Mouse (Mus musculus) lung, embryonic 14.5 days (tissue): ENCODE measurements around the gene Dock9. TPM values are rescaled to one million over a fixed set of nuclear protein-coding genes. Genes with fewer than 3 reads are reported as not detected.

Experiments
- ATAC-seq: fragments of 200-750 bp; cut with Nextera tagmentation; 2 replicates; pipeline ENCODE4 v1.8.0; 2017; ENCODE audit warnings: mild to moderate bottlenecking, moderate TSS enrichment, moderate library complexity; ENCODE audit not compliant: insufficient read depth
- DNase-seq: peaks from one replicate; pipeline ENCODE4 v3.0.0-alpha.2; 2015
- H3K27ac ChIP-seq: fragments of 300-500 bp; sonication (generic); 2 replicates; pipeline ENCODE4 v1.5.1; 2014; ENCODE audit warnings: low read depth, mild to moderate bottlenecking, moderate library complexity
- H3K27me3 ChIP-seq: fragments of 300-500 bp; sonication (generic); 2 replicates; pipeline ENCODE4 v1.6.1; 2014; ENCODE audit warnings: low read length, control low read depth; ENCODE audit not compliant: insufficient read depth
- H3K36me3 ChIP-seq: fragments of 300-500 bp; sonication (generic); 2 replicates; pipeline ENCODE4 v1.6.1; 2014; ENCODE audit warnings: control low read depth; ENCODE audit not compliant: insufficient read depth
- H3K4me1 ChIP-seq: fragments of 300-500 bp; sonication (generic); 2 replicates; pipeline ENCODE4 v1.6.1; 2014; ENCODE audit warnings: antibody characterized with exemption, control low read depth; ENCODE audit not compliant: insufficient read depth
- H3K4me2 ChIP-seq: fragments of 300-500 bp; sonication (generic); 2 replicates; pipeline ENCODE4 v1.6.1; 2014; ENCODE audit warnings: mild to moderate bottlenecking
- H3K4me3 ChIP-seq: fragments of 300-500 bp; sonication (generic); 2 replicates; pipeline ENCODE4 v1.5.1; 2014; ENCODE audit warnings: low read depth, low read length
- H3K9ac ChIP-seq: fragments of 300-500 bp; sonication (generic); 2 replicates; pipeline ENCODE4 v1.6.1; 2014
- H3K9me3 ChIP-seq: fragments of 300-500 bp; sonication (generic); 2 replicates; pipeline ENCODE4 v1.6.1; 2016; ENCODE audit warnings: low read depth, low read length, control low read depth
- CTCF ChIP-seq: IDR thresholded peaks from 2 replicates; pipeline ENCODE4 v1.5.1; 2016; ENCODE audit warnings: antibody characterized with exemption, low read depth
- WGBS: fragments of 180-500 bp; shearing (Covaris S2); extraction: QIAGEN DNeasy Blood & Tissue Kit; methylation state at CpG from one replicate; pipeline ENCODE4 v1.1.7; 2014; 5-methylcytosine and 5-hydroxymethylcytosine counted together
- polyA plus RNA-seq: library from polyadenylated mRNA; unstranded; fragments of >200 nt; fragmentation: Nextera tagmentation; extraction: Ambion mirVana; gene quantifications from 2 replicates; pipeline ENCODE4 v1.2.1, GENCODE M21; 2014

The Dock9 gene
- polyA plus RNA-seq, 1 experiment from 2014 or later = 14.6 TPM

DNA sequence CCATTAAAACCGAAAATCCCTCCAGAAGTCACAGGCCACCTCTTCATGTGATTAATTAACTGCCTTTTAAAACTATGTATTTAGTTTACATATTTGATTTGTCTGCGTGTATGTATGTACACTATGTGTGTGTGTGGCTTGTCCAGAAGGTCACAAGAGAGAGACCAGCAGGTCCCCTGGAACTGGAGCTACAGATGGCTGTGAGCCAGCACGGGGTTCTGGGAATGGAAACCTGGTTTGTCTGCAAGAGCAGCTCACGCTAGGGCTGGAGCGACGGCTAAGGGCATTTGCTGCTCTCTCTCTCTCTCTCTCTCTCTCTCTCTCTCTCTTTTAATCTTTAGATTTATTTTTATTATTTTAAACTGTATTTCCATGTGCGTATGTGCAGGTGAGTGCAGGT lies 144.4 kb downstream of the Dock9 start:
- Histone ChIP-seq H3K4me1 (peaks cover 26% of the 10 kb centered on the region), H3K36me3 (0 out of 2 replicates have a peak, but pooled peaks cover 5% of the 10 kb centered on the region), H3K4me2 (no peak overlapping the region), H3K27ac (no peak overlapping the region; the same call in 1 of the 2 replicates), H3K27me3 (no peaks in the 10 kb centered on the region), H3K9ac (no peak overlapping the region), H3K9me3 (no peaks in the 10 kb centered on the region), H3K4me3 (no peak overlapping the region)
- ATAC-seq = no peak
- WGBS = 46% methylated on average over 7 of the region's 7 CpGs
- no peak for TF ChIP-seq CTCF
- peak; percentile 62 for DNase-seq

DNA sequence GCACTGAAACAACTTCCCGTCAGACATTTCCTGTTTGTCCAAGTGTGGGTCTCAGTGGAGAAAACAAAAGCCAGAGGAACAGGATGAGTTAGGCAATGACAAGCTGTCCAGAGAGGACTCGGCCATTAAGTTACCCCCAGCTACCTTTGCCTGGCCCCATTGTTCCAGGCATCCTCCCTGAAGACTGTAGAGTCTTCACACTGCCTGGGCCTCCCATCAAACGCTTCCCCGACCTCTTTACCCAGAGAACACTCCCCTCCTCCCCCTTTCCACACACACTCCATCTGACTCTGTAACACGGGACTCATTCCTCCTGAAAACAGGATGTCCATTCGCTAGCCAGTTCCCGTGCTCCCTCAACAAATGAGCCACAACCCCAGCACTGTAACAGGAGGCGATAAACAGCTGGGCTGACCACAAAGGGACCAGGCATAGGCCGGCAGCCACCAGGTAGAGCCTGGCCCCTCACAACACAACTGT lies 149.0 kb downstream of the Dock9 start:
- no peaks in the 10 kb centered on the region for H3K27me3 ChIP-seq
- H3K4me3 ChIP-seq = no peak overlapping the region
- H3K27ac ChIP-seq = peak overlapping the region; percentile 54
- DNase-seq (peak; percentile 64), ATAC-seq (peak; percentile 61)
- H3K4me2 ChIP-seq = no peak overlapping the region
- WGBS = 23% methylated on average over 9 of the region's 9 CpGs
- no peak for TF ChIP-seq CTCF
- H3K9ac ChIP-seq = 0 out of 2 replicates have a peak overlapping the region, but pooled peaks have one; percentile 9
- no peaks in the 10 kb centered on the region for H3K36me3 ChIP-seq
- H3K9me3 ChIP-seq = no peaks in the 10 kb centered on the region
- H3K4me1 ChIP-seq = peaks cover 11% of the 10 kb centered on the region

GRCm38 (mm10) chr14:121647693-121648092 lies 149.9 kb downstream of the Dock9 start:
- no peaks in the 10 kb centered on the region for H3K27me3 ChIP-seq
- ATAC-seq (no peak), DNase-seq (no peak)
- 80% methylated on average over 6 of the region's 6 CpGs for WGBS
- no peak overlapping the region for H3K4me3 ChIP-seq
- no peaks in the 10 kb centered on the region for H3K36me3 ChIP-seq
- TF ChIP-seq CTCF = no peak
- H3K4me2 ChIP-seq = no peak overlapping the region
- H3K27ac ChIP-seq = peak overlapping the region; percentile 58; the same call in 1 of the 2 replicates
- no peak overlapping the region for H3K9ac ChIP-seq
- peaks cover 8% of the 10 kb centered on the region for H3K4me1 ChIP-seq
- H3K9me3 ChIP-seq = no peaks in the 10 kb centered on the region

GRCm38 (mm10) chr14:121646617-121647016 lies 151.0 kb downstream of the Dock9 start:
- Histone ChIP-seq H3K4me2 (no peak overlapping the region), H3K27me3 (no peaks in the 10 kb centered on the region), H3K4me3 (no peak overlapping the region), H3K27ac (peak overlapping the region; percentile 19; the same call in 1 of the 2 replicates), H3K9me3 (no peaks in the 10 kb centered on the region), H3K4me1 (peaks cover 8% of the 10 kb centered on the region), H3K36me3 (no peaks in the 10 kb centered on the region), H3K9ac (no peak overlapping the region)
- no peak for DNase-seq
- ATAC-seq = no peak
- no peak for TF ChIP-seq CTCF
- 46% methylated on average over 10 of the region's 10 CpGs for WGBS

DNA sequence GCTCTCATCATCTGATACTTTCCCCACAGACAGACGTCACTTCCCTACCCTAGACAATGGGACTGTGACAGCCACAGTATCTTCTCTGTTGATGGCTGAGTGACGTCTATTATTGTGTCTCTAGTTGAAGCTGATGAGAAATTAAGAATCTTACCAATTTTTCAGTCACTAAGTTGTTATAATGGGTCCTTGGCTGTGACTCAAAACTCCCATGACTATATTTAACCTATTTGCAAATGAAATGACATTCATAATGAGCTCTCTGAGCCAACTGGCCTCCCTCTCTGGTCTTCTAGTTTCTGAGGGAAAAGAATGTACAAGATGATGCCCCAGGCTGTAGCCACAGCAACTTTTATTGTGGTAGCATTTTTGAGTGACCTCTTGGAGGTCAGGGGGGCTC lies 153.3 kb downstream of the Dock9 start:
- Histone ChIP-seq H3K27ac (no peak overlapping the region), H3K27me3 (no peaks in the 10 kb centered on the region), H3K9me3 (no peaks in the 10 kb centered on the region), H3K4me3 (no peak overlapping the region), H3K36me3 (peaks cover 6% of the 10 kb centered on the region; the same call in 1 of the 2 replicates), H3K9ac (no peak overlapping the region), H3K4me1 (peaks cover 8% of the 10 kb centered on the region), H3K4me2 (no peak overlapping the region)
- TF ChIP-seq CTCF = no peak
- DNase-seq (no peak), ATAC-seq (no peak)
- WGBS = 77% methylated on average over 2 of the region's 2 CpGs

- no peak overlapping the region for H3K4me3 ChIP-seq
- ATAC-seq (no peak), DNase-seq (no peak)
- TF ChIP-seq CTCF = no peak
- no peaks in the 10 kb centered on the region for H3K9me3 ChIP-seq
- no peaks in the 10 kb centered on the region for H3K27me3 ChIP-seq
- H3K9ac ChIP-seq = no peak overlapping the region
- H3K36me3 ChIP-seq = peaks cover 13% of the 10 kb centered on the region; the same call in 1 of the 2 replicates
- no peak overlapping the region for H3K4me2 ChIP-seq
- no peaks in the 10 kb centered on the region for H3K4me1 ChIP-seq
- H3K27ac ChIP-seq = no peak overlapping the region
- 76% methylated on average over 7 of the region's 7 CpGs for WGBS
Observed at GRCm38 (mm10) chr14:121641271-121641670, 156.4 kb downstream of the Dock9 start.

- Histone ChIP-seq H3K36me3 (peaks cover 17% of the 10 kb centered on the region; the same call in 1 of the 2 replicates), H3K4me1 (no peaks in the 10 kb centered on the region), H3K27me3 (no peaks in the 10 kb centered on the region), H3K27ac (peak overlapping the region; percentile 25; the same call in 1 of the 2 replicates), H3K4me2 (no peak overlapping the region), H3K9ac (no peak overlapping the region), H3K9me3 (no peaks in the 10 kb centered on the region), H3K4me3 (no peak overlapping the region)
- WGBS = 52% methylated on average over 12 of the region's 12 CpGs
- peak; percentile 69 for DNase-seq
- TF ChIP-seq CTCF = no peak
- peak; percentile 60 for ATAC-seq
Observed at GRCm38 (mm10) chr14:121636935-121637510, 160.6 kb downstream of the Dock9 start.
